Mouse (Mus musculus): ENCODE results near the gene Rab8b. TPM values are rescaled to one million over a fixed set of nuclear protein-coding genes. Genes with fewer than 3 reads are reported as not detected.
"Not testable (repeated sequence)": the region's sequence is repeated elsewhere in the genome, so short reads cannot be mapped to it uniquely, and the experiment has no call there.

The Rab8b gene
- polyA plus RNA-seq, 1 experiment: 2.3 TPM

GRCm38 (mm10) chr9:66895995-66896394 lies 23.5 kb downstream of the Rab8b start:
- H3K4me3 ChIP-seq: no peak overlapping the region
- no peak for TF ChIP-seq MYOD1 (IDR thresholded peaks at IDR 0.05; ENCODE audit: control insufficient read depth in 1 of 3, insufficient read length in 2 of 3, low read depth in 2 of 3)
- no peak for TF ChIP-seq MYOG (IDR thresholded peaks at IDR 0.05; ENCODE audit: control insufficient read depth in 1 of 3, insufficient read depth in 1 of 3, insufficient read length in 2 of 3, low read depth in 2 of 3)
- TF ChIP-seq POLR2A (IDR thresholded peaks at IDR 0.05; ENCODE audit: insufficient read length, low read depth): no peak
- TF ChIP-seq REST (IDR thresholded peaks at IDR 0.05; ENCODE audit: insufficient read depth, insufficient read length): no peak
- TF ChIP-seq TCF3 (IDR thresholded peaks at IDR 0.05; ENCODE audit: insufficient read length, low read depth): no peak
- TF ChIP-seq POLR2AphosphoS2 (IDR thresholded peaks at IDR 0.05; ENCODE audit: insufficient read length, low read depth): no peak
- TF ChIP-seq SRF (IDR thresholded peaks at IDR 0.05; ENCODE audit: control insufficient read depth, insufficient read length, low read depth): no peak
- no peak for TF ChIP-seq USF1 (IDR thresholded peaks at IDR 0.05; ENCODE audit: low read depth)
- no peak for TF ChIP-seq E2F4 (IDR thresholded peaks at IDR 0.05; ENCODE audit: insufficient read depth)
- TF ChIP-seq TCF12 (IDR thresholded peaks at IDR 0.05; ENCODE audit: insufficient read depth, poor library complexity, severe bottlenecking): no peak
- TF ChIP-seq CEBPB (IDR thresholded peaks at IDR 0.05; ENCODE audit: insufficient read depth, poor library complexity, severe bottlenecking): no peak
- TF ChIP-seq MAX (IDR thresholded peaks at IDR 0.05; ENCODE audit: low read depth): no peak
- H3K4me2 ChIP-seq (ENCODE audit: low read depth): no peak overlapping the region
- H3K36me3 ChIP-seq (ENCODE audit: control insufficient read depth, insufficient read depth): no peaks in the 10 kb centered on the region
- H3ac ChIP-seq (ENCODE audit: control insufficient read depth, insufficient read length): no peak overlapping the region
- peaks cover 4% of the 10 kb centered on the region for H3K79me2 ChIP-seq (ENCODE audit: control insufficient read depth, insufficient read depth)
- H3K27me3 ChIP-seq (ENCODE audit: control insufficient read depth, insufficient read depth, insufficient read length): no peaks in the 10 kb centered on the region

GRCm38 (mm10) chr9:66895035-66895779 lies 24.3 kb downstream of the Rab8b start:
- H3K4me3 ChIP-seq: no peak overlapping the region
- no peak overlapping the region for H3ac ChIP-seq (ENCODE audit: control insufficient read depth, insufficient read length)
- no peak for TF ChIP-seq E2F4 (IDR thresholded peaks at IDR 0.05; ENCODE audit: insufficient read depth)
- no peak for TF ChIP-seq MAX (IDR thresholded peaks at IDR 0.05; ENCODE audit: low read depth)
- TF ChIP-seq SRF (IDR thresholded peaks at IDR 0.05; ENCODE audit: control insufficient read depth, insufficient read length, low read depth): no peak
- TF ChIP-seq TCF12 (IDR thresholded peaks at IDR 0.05; ENCODE audit: insufficient read depth, poor library complexity, severe bottlenecking): no peak
- TF ChIP-seq CEBPB (IDR thresholded peaks at IDR 0.05; ENCODE audit: insufficient read depth, poor library complexity, severe bottlenecking): no peak
- no peak for TF ChIP-seq USF1 (IDR thresholded peaks at IDR 0.05; ENCODE audit: low read depth)
- TF ChIP-seq TCF3 (IDR thresholded peaks at IDR 0.05; ENCODE audit: insufficient read length, low read depth): no peak
- TF ChIP-seq POLR2A (IDR thresholded peaks at IDR 0.05; ENCODE audit: insufficient read length, low read depth): no peak

GRCm38 (mm10) chr9:66894421-66894820 lies 25.1 kb downstream of the Rab8b start:
- TF ChIP-seq MYOG (IDR thresholded peaks at IDR 0.05; ENCODE audit: control insufficient read depth in 1 of 3, insufficient read depth in 1 of 3, insufficient read length in 2 of 3, low read depth in 2 of 3) (no peak), POLR2AphosphoS2 (IDR thresholded peaks at IDR 0.05; ENCODE audit: insufficient read length, low read depth) (no peak), TCF12 (IDR thresholded peaks at IDR 0.05; ENCODE audit: insufficient read depth, poor library complexity, severe bottlenecking) (no peak)
- Histone ChIP-seq H3K4me3 (no peak overlapping the region), H3ac (ENCODE audit: control insufficient read depth, insufficient read length) (no peak overlapping the region)

More at GRCm38 (mm10) chr9:66895035-66895779, 24.3 kb downstream of the Rab8b start:
- Histone ChIP-seq H3K36me3 (ENCODE audit: control insufficient read depth, insufficient read depth) (no peaks in the 10 kb centered on the region), H3K27me3 (ENCODE audit: control insufficient read depth, insufficient read depth, insufficient read length) (no peaks in the 10 kb centered on the region), H3K79me2 (ENCODE audit: control insufficient read depth, insufficient read depth) (peaks cover 4% of the 10 kb centered on the region), H3K4me2 (ENCODE audit: low read depth) (no peak overlapping the region)

GRCm38 (mm10) chr9:66892456-66892855 lies 27.0 kb downstream of the Rab8b start:
- H3K36me3 ChIP-seq (ENCODE audit: control insufficient read depth, insufficient read depth); H3K4me3 ChIP-seq; H3K27me3 ChIP-seq (ENCODE audit: control insufficient read depth, insufficient read depth, insufficient read length); H3K79me2 ChIP-seq (ENCODE audit: control insufficient read depth, insufficient read depth); H3ac ChIP-seq (ENCODE audit: control insufficient read depth, insufficient read length); H3K4me2 ChIP-seq (ENCODE audit: low read depth): not testable (repeated sequence)

More at GRCm38 (mm10) chr9:66894421-66894820, 25.1 kb downstream of the Rab8b start:
- H3K4me2 ChIP-seq (ENCODE audit: low read depth): no peak overlapping the region
- peaks cover 4% of the 10 kb centered on the region for H3K79me2 ChIP-seq (ENCODE audit: control insufficient read depth, insufficient read depth)
- H3K27me3 ChIP-seq (ENCODE audit: control insufficient read depth, insufficient read depth, insufficient read length): no peaks in the 10 kb centered on the region
- no peaks in the 10 kb centered on the region for H3K36me3 ChIP-seq (ENCODE audit: control insufficient read depth, insufficient read depth)

GRCm38 (mm10) chr9:66887960-66888610 lies 31.4 kb downstream of the Rab8b start:
- Histone ChIP-seq H3K79me2 (ENCODE audit: control insufficient read depth, insufficient read depth) (no peaks in the 10 kb centered on the region), H3K36me3 (ENCODE audit: control insufficient read depth, insufficient read depth) (no peaks in the 10 kb centered on the region), H3K4me2 (ENCODE audit: low read depth) (no peak overlapping the region), H3K4me3 (no peak overlapping the region), H3ac (ENCODE audit: control insufficient read depth, insufficient read length) (no peak overlapping the region), H3K27me3 (ENCODE audit: control insufficient read depth, insufficient read depth, insufficient read length) (no peaks in the 10 kb centered on the region)
- TF ChIP-seq TCF12 (IDR thresholded peaks at IDR 0.05; ENCODE audit: insufficient read depth, poor library complexity, severe bottlenecking) (no peak), E2F4 (IDR thresholded peaks at IDR 0.05; ENCODE audit: insufficient read depth) (no peak)
